Mouse (Mus musculus) C2C12 (cell line): ENCODE results near the gene Zfp493.

ENCODE experiments used
- CEBPB ChIP-seq: IDR thresholded peaks from one replicate; pipeline ENCODE4 v1.6.1; 2011; ENCODE audit warnings: low read depth, mild to moderate bottlenecking, control low read depth, moderate library complexity
- CTCF ChIP-seq: IDR thresholded peaks from one replicate; pipeline ENCODE4 v1.5.1; 2011; ENCODE audit not compliant: control insufficient read depth, insufficient read depth, insufficient read length
- FOSL1 ChIP-seq: IDR thresholded peaks from one replicate; pipeline ENCODE4 v1.8.0; 2011; ENCODE audit warnings: mild to moderate bottlenecking, low read length; ENCODE audit not compliant: poor library complexity, insufficient read depth, severe bottlenecking
- MAX ChIP-seq: IDR thresholded peaks from one replicate; pipeline ENCODE4 v1.6.1; 2011; ENCODE audit warnings: mild to moderate bottlenecking, control low read depth
- MYOG ChIP-seq: IDR thresholded peaks from one replicate; pipeline ENCODE4 v1.6.1; 2011; ENCODE audit not compliant: control insufficient read depth, insufficient read length; ENCODE audit errors: extremely low read depth
- USF1 ChIP-seq: IDR thresholded peaks from one replicate; pipeline ENCODE4 v1.6.1; 2011; ENCODE audit warnings: low read depth, mild to moderate bottlenecking, control low read depth, moderate library complexity

GRCm38 (mm10) chr13:67830911-67831336 lies 51.4 kb downstream of the Zfp493 start, which contains the start of gene Gm10037:
- TF ChIP-seq FOSL1, result no peak
- no peak for TF ChIP-seq CTCF
- no peak for TF ChIP-seq CEBPB
- no peak for TF ChIP-seq MAX
- TF ChIP-seq USF1, result no peak
- no peak for TF ChIP-seq MYOG
